Mouse (Mus musculus) forebrain, embryonic 12.5 days (tissue): Measurements from ENCODE around the gene Eif3b. TPM values are rescaled to one million over a fixed set of nuclear protein-coding genes. Genes with fewer than 3 reads are reported as not detected.

Source experiments
- ATAC-seq: fragments of 200-750 bp; cut with Nextera tagmentation; 2 replicates; pipeline ENCODE4 v1.8.0; 2017; ENCODE audit warnings: moderate TSS enrichment; ENCODE audit not compliant: low FRiP score
- H3K27ac ChIP-seq: fragments of 300-500 bp; sonication (generic); 2 replicates; pipeline ENCODE4 v1.5.1; 2016; ENCODE audit warnings: mild to moderate bottlenecking
- H3K27me3 ChIP-seq: fragments of 300-500 bp; sonication (generic); 2 replicates; pipeline ENCODE4 v1.6.1; 2016; ENCODE audit warnings: mild to moderate bottlenecking
- H3K36me3 ChIP-seq: fragments of 300-500 bp; sonication (generic); replicated peaks from 2 replicates; pipeline ENCODE4 v1.6.1; 2016; ENCODE audit warnings: mild to moderate bottlenecking
- H3K4me1 ChIP-seq: fragments of 300-500 bp; sonication (generic); 2 replicates; pipeline ENCODE4 v1.6.1; 2016
- H3K4me2 ChIP-seq: fragments of 300-500 bp; sonication (generic); 2 replicates; pipeline ENCODE4 v1.6.1; 2016; ENCODE audit warnings: mild to moderate bottlenecking, moderate library complexity
- H3K4me3 ChIP-seq: fragments of 300-500 bp; sonication (generic); replicated peaks from 2 replicates; pipeline ENCODE4 v1.5.1; 2016; ENCODE audit warnings: mild to moderate bottlenecking
- H3K9ac ChIP-seq: fragments of 300-500 bp; sonication (generic); 2 replicates; pipeline ENCODE4 v1.6.1; 2016; ENCODE audit warnings: mild to moderate bottlenecking
- H3K9me3 ChIP-seq: fragments of 300-500 bp; sonication (generic); 2 replicates; pipeline ENCODE4 v1.6.1; 2016
- WGBS: fragments of 180-500 bp; shearing (Covaris S2); methylation state at CpG from one replicate; pipeline ENCODE4 v1.1.7; 2016; 5-methylcytosine and 5-hydroxymethylcytosine counted together
- polyA plus RNA-seq: library from polyadenylated mRNA; unstranded; fragments of >200 nt; fragmentation: Nextera tagmentation; extraction: Ambion mirVana; gene quantifications from 2 replicates; pipeline ENCODE4 v1.2.1, GENCODE M21; 2016

Eif3b gene
- polyA plus RNA-seq, result 152 and 166 TPM in 2 replicates

- WGBS, result under 1% methylated on average over 65 of the region's 65 CpGs
- peak; percentile 93 for ATAC-seq
- peak within 1 kb of the TSS; percentile 99 for H3K4me3 ChIP-seq
These were observed at the start of gene Eif3b for GRCm38 (mm10) chr5:140418489-140419441. Eif3b (plus strand) TSS chr5:140419328.

DNA sequence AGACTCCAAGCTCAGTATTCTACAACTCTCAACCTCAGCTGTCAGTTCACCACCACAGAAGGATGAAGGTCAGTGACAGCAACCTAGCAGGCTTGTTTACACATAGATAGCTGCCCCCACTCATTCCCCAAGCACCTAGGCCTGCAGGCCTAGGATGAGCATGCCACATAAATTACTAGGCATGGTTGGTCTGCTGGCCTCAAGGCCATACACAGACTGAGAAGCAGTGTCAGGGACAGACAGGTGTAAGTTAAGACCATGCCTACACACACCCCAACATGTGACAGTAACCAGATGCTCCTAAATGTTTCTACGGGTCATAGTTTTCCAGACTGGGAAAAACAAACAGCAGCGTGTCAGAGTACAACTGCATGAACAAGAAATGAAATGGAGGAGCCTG, 49.7 kb upstream of the Eif3b start:
- WGBS, result 97% methylated on average over 2 of the region's 2 CpGs
- no peak for ATAC-seq

More at GRCm38 (mm10) chr5:140418489-140419441, at the start of gene Eif3b:
- Histone ChIP-seq H3K4me1 (peaks cover 28% of the 10 kb centered on the region), H3K9ac (peak within 1 kb of the TSS; percentile 98), H3K9me3 (no peaks in the 10 kb centered on the region), H3K4me2 (peak within 1 kb of the TSS; percentile 90), H3K27ac (peak within 1 kb of the TSS; percentile 97), H3K36me3 (peaks cover 21% of the 10 kb centered on the region), H3K27me3 (no peaks in the 10 kb centered on the region)

GRCm38 (mm10) chr5:140370446-140371254, 48.5 kb upstream of the Eif3b start:
- H3K9me3 ChIP-seq, result no peaks in the 10 kb centered on the region
- H3K4me3 ChIP-seq, result no peak overlapping the region
- no peaks in the 10 kb centered on the region; the same call in 1 of the 2 replicates for H3K4me1 ChIP-seq
- no peaks in the 10 kb centered on the region for H3K36me3 ChIP-seq
- no peak for ATAC-seq
- no peak overlapping the region for H3K27ac ChIP-seq
- no peak overlapping the region for H3K9ac ChIP-seq
- no peak overlapping the region for H3K4me2 ChIP-seq
- no peaks in the 10 kb centered on the region for H3K27me3 ChIP-seq
- WGBS, result 87% methylated on average over 6 of the region's 6 CpGs

More for the DNA sequence above, 49.7 kb upstream of the Eif3b start:
- no peaks in the 10 kb centered on the region for H3K9me3 ChIP-seq
- no peak overlapping the region for H3K27ac ChIP-seq
- H3K9ac ChIP-seq, result no peak overlapping the region
- no peaks in the 10 kb centered on the region for H3K27me3 ChIP-seq
- H3K4me2 ChIP-seq, result no peak overlapping the region
- H3K36me3 ChIP-seq, result no peaks in the 10 kb centered on the region
- H3K4me1 ChIP-seq, result no peaks in the 10 kb centered on the region; the same call in 1 of the 2 replicates
- no peak overlapping the region for H3K4me3 ChIP-seq

- no peaks in the 10 kb centered on the region for H3K36me3 ChIP-seq
- no peak overlapping the region for H3K4me2 ChIP-seq
- no peak overlapping the region for H3K9ac ChIP-seq
- no peaks in the 10 kb centered on the region; the same call in 1 of the 2 replicates for H3K4me1 ChIP-seq
- 95% methylated on average over 3 of the region's 3 CpGs for WGBS
- no peak for ATAC-seq
- H3K27ac ChIP-seq, result no peak overlapping the region
- H3K27me3 ChIP-seq, result no peaks in the 10 kb centered on the region
- H3K9me3 ChIP-seq, result no peaks in the 10 kb centered on the region
- H3K4me3 ChIP-seq, result no peak overlapping the region
These were observed 47.5 kb upstream of the Eif3b start for GRCm38 (mm10) chr5:140371671-140372070.

GRCm38 (mm10) chr5:140373711-140374110, 45.4 kb upstream of the Eif3b start:
- no peak overlapping the region for H3K27ac ChIP-seq
- no peaks in the 10 kb centered on the region for H3K36me3 ChIP-seq
- no peak overlapping the region for H3K4me2 ChIP-seq
- H3K9me3 ChIP-seq, result no peaks in the 10 kb centered on the region
- no peaks in the 10 kb centered on the region for H3K27me3 ChIP-seq
- no peak for ATAC-seq
- H3K4me3 ChIP-seq, result no peak overlapping the region
- H3K9ac ChIP-seq, result no peak overlapping the region
- no peaks in the 10 kb centered on the region; the same call in 1 of the 2 replicates for H3K4me1 ChIP-seq
- WGBS, result 76% methylated on average over 2 of the region's 2 CpGs

DNA sequence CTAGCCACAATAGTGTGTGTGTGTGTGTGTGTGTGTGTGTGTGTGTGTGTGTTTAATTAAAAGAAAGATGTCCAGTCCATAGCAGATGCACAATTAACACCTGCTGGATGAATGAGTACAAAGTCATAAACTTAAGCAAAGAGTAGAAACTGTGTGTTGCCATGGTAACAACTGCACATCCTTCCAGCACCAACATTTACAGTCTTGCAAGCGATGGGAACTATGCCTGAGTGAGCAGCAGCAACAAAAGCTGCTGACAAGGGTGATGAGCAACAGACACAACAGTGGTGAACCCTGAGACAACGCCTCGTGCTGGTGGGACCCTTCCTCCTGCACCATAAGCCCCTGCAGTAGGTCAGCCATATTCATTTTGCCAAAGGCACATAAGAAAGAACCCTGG, 44.9 kb upstream of the Eif3b start:
- H3K4me3 ChIP-seq, result no peak overlapping the region
- WGBS, result 50% methylated on average over 3 of the region's 3 CpGs
- ATAC-seq, result no peak
- no peaks in the 10 kb centered on the region for H3K9me3 ChIP-seq
- H3K4me2 ChIP-seq, result no peak overlapping the region
- no peaks in the 10 kb centered on the region; the same call in 1 of the 2 replicates for H3K4me1 ChIP-seq
- H3K27ac ChIP-seq, result no peak overlapping the region
- H3K36me3 ChIP-seq, result no peaks in the 10 kb centered on the region
- no peak overlapping the region for H3K9ac ChIP-seq
- no peaks in the 10 kb centered on the region for H3K27me3 ChIP-seq

- H3K9me3 ChIP-seq, result no peaks in the 10 kb centered on the region
- WGBS, result 93% methylated on average over 4 of the region's 4 CpGs
- H3K4me1 ChIP-seq, result no peaks in the 10 kb centered on the region; the same call in 1 of the 2 replicates
These were observed 43.8 kb upstream of the Eif3b start for GRCm38 (mm10) chr5:140375249-140375829.

DNA sequence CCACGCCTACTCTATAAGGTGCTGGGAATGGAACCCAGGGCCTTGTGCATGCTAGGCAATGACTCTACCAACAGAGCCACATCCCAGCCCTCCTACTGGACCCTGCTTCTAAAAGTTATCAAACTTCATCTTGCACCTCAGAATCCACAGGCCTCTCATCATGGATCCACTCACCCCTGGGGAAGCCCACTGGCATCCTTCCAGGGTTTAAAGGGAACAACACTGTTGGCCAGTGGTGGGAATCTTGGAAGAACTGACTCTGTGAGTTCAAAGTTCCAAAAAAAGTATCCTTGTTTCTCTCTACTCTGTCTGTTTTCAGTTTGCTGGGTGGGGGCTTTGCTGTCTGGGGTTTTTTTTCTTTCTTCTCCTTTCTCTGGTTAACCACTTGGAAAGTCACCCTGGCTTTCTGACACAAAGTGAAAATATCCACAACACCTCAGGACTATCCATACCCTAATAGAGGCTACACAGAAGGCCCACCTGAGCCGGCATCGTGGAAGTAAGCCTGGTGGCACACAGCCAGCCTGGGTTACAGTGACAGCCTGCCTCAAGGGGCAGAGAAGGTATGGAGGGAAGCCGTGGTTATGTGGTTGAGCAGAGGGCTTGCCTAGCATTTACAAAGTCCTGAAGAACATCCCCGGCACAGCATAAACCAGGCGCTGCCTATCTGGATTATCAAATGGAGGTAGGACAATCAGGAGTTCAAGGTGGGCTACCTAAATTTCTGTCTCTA, 40.8 kb upstream of the Eif3b start:
- Histone ChIP-seq H3K4me2 (no peak overlapping the region), H3K9ac (no peak overlapping the region), H3K36me3 (no peaks in the 10 kb centered on the region), H3K27me3 (no peaks in the 10 kb centered on the region), H3K4me3 (no peak overlapping the region), H3K9me3 (no peaks in the 10 kb centered on the region), H3K27ac (no peak overlapping the region), H3K4me1 (no peaks in the 10 kb centered on the region; the same call in 1 of the 2 replicates)
- WGBS, result 93% methylated on average over 6 of the region's 6 CpGs
- no peak for ATAC-seq

More at GRCm38 (mm10) chr5:140375249-140375829, 43.8 kb upstream of the Eif3b start:
- H3K36me3 ChIP-seq, result no peaks in the 10 kb centered on the region
- H3K27ac ChIP-seq, result no peak overlapping the region
- ATAC-seq, result no peak
- no peak overlapping the region for H3K4me2 ChIP-seq
- H3K27me3 ChIP-seq, result no peaks in the 10 kb centered on the region
- no peak overlapping the region for H3K9ac ChIP-seq
- H3K4me3 ChIP-seq, result no peak overlapping the region

GRCm38 (mm10) chr5:140379299-140379698, 39.8 kb upstream of the Eif3b start:
- Histone ChIP-seq H3K27ac (no peak overlapping the region), H3K4me3 (no peak overlapping the region), H3K4me2 (no peak overlapping the region), H3K9me3 (no peaks in the 10 kb centered on the region), H3K9ac (no peak overlapping the region), H3K36me3 (no peaks in the 10 kb centered on the region), H3K4me1 (peaks cover 10% of the 10 kb centered on the region), H3K27me3 (no peaks in the 10 kb centered on the region)
- 84% methylated on average over 6 of the region's 6 CpGs for WGBS
- no peak for ATAC-seq

GRCm38 (mm10) chr5:140381156-140381555, 38.0 kb upstream of the Eif3b start:
- no peaks in the 10 kb centered on the region for H3K9me3 ChIP-seq

DNA sequence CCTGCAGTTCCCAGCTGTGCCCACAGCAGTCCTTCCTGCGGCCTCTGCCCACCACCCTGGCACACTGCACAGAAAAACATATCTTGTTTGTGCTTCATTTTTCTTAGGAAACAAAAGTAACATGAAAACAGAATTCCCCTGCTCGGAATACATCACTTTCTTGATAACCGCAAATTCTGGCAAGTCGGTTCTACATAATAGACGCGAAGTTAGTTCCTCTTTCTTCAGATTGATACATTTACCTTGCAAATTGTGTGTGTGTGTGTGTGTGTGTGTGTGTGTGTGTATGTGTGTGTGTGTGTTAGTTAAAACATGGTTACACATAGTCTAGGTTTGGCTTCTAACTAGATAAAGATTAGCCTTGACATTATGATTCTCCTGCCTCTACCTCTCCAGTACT, 36.4 kb upstream of the Eif3b start:
- Histone ChIP-seq H3K9me3 (no peaks in the 10 kb centered on the region), H3K4me3 (no peak overlapping the region), H3K9ac (no peak overlapping the region), H3K4me2 (no peak overlapping the region), H3K27ac (no peak overlapping the region), H3K36me3 (no peaks in the 10 kb centered on the region), H3K27me3 (no peaks in the 10 kb centered on the region), H3K4me1 (peaks cover 15% of the 10 kb centered on the region)
- WGBS, result 96% methylated on average over 6 of the region's 6 CpGs
- ATAC-seq, result no peak

More at GRCm38 (mm10) chr5:140381156-140381555, 38.0 kb upstream of the Eif3b start:
- ATAC-seq, result no peak
- peaks cover 10% of the 10 kb centered on the region; the same call in 1 of the 2 replicates for H3K4me1 ChIP-seq
- H3K4me3 ChIP-seq, result no peak overlapping the region
- H3K27me3 ChIP-seq, result no peaks in the 10 kb centered on the region
- no peaks in the 10 kb centered on the region for H3K36me3 ChIP-seq
- no peak overlapping the region for H3K9ac ChIP-seq
- H3K4me2 ChIP-seq, result no peak overlapping the region
- no peak overlapping the region for H3K27ac ChIP-seq
- WGBS, result 91% methylated on average over 7 of the region's 7 CpGs
